Mouse (Mus musculus): Measurements from ENCODE around the gene Susd4.

- TF ChIP-seq CTCF (IDR thresholded peaks at IDR 0.05; ENCODE audit: insufficient read depth, low read depth, low read length): no peak
- TF ChIP-seq POLR2A (IDR thresholded peaks at IDR 0.05; ENCODE audit: insufficient read depth, low read depth, low read length): no peak
These were observed 159.2 kb downstream of the Susd4 start for GRCm38 (mm10) chr1:182922824-182923223.
